Mouse (Mus musculus): ENCODE data around the gene Arr3. TPM values are rescaled to one million over a fixed set of nuclear protein-coding genes. Genes with fewer than 3 reads are reported as not detected.

Gene Arr3
- polyA plus RNA-seq, 1 experiment from 2014 or later: not detected

- no peak for DNase-seq
- Histone ChIP-seq H3K9ac (no peak overlapping the region), H3K9me3 (ENCODE audit: low read depth, low read length) (no peaks in the 10 kb centered on the region), H3K4me1 (ENCODE audit: insufficient read depth) (no peaks in the 10 kb centered on the region), H3K4me2 (no peak overlapping the region), H3K36me3 (ENCODE audit: insufficient read depth) (peaks cover 14% of the 10 kb centered on the region; the same call in 1 of the 2 replicates), H3K27ac (ENCODE audit: low read depth) (no peak overlapping the region), H3K27me3 (ENCODE audit: insufficient read depth, low read length) (no peaks in the 10 kb centered on the region), H3K4me3 (ENCODE audit: low read depth, low read length) (no peak overlapping the region)
- TF ChIP-seq CTCF (IDR thresholded peaks at IDR 0.05; ENCODE audit: low read depth): no peak
- 55% methylated on average over 3 of the region's 3 CpGs for WGBS
- no peak for ATAC-seq (ENCODE audit: insufficient read depth)
Observed at GRCm38 (mm10) chrX:100618488-100618887, 13.2 kb downstream of the Arr3 start.

GRCm38 (mm10) chrX:100621366-100621765, 16.1 kb downstream of the Arr3 start:
- TF ChIP-seq CTCF (IDR thresholded peaks at IDR 0.05; ENCODE audit: low read depth): peak; percentile 30
- DNase-seq: peak; percentile 21
- H3K4me1 ChIP-seq (ENCODE audit: insufficient read depth): no peaks in the 10 kb centered on the region
- no peak overlapping the region for H3K4me3 ChIP-seq (ENCODE audit: low read depth, low read length)
- 62% methylated on average over 2 of the region's 2 CpGs for WGBS
- ATAC-seq (ENCODE audit: insufficient read depth): no peak
- H3K9me3 ChIP-seq (ENCODE audit: low read depth, low read length): no peaks in the 10 kb centered on the region
- H3K9ac ChIP-seq: no peak overlapping the region
- H3K27ac ChIP-seq (ENCODE audit: low read depth): no peak overlapping the region
- H3K4me2 ChIP-seq: no peak overlapping the region
- no peaks in the 10 kb centered on the region for H3K27me3 ChIP-seq (ENCODE audit: insufficient read depth, low read length)
- peaks cover 15% of the 10 kb centered on the region; the same call in 1 of the 2 replicates for H3K36me3 ChIP-seq (ENCODE audit: insufficient read depth)

GRCm38 (mm10) chrX:100624242-100624641, 18.9 kb downstream of the Arr3 start:
- no peak overlapping the region for H3K4me2 ChIP-seq
- H3K27ac ChIP-seq (ENCODE audit: low read depth): no peak overlapping the region
- ATAC-seq (ENCODE audit: insufficient read depth) (no peak), DNase-seq (no peak)
- H3K4me3 ChIP-seq (ENCODE audit: low read depth, low read length): no peak overlapping the region
- TF ChIP-seq CTCF (IDR thresholded peaks at IDR 0.05; ENCODE audit: low read depth): no peak
- no peak overlapping the region for H3K9ac ChIP-seq
- H3K4me1 ChIP-seq (ENCODE audit: insufficient read depth): no peaks in the 10 kb centered on the region
- peaks cover 20% of the 10 kb centered on the region; the same call in 1 of the 2 replicates for H3K36me3 ChIP-seq (ENCODE audit: insufficient read depth)
- WGBS: 86% methylated on average over 4 of the region's 4 CpGs
- no peaks in the 10 kb centered on the region for H3K9me3 ChIP-seq (ENCODE audit: low read depth, low read length)
- H3K27me3 ChIP-seq (ENCODE audit: insufficient read depth, low read length): no peaks in the 10 kb centered on the region

- WGBS: 31% methylated on average over 7 of the region's 7 CpGs
- H3K36me3 ChIP-seq (ENCODE audit: insufficient read depth): peaks cover 20% of the 10 kb centered on the region; the same call in 1 of the 2 replicates
Observed at GRCm38 (mm10) chrX:100625146-100625545, 19.8 kb downstream of the Arr3 start.

GRCm38 (mm10) chrX:100625546-100625801, 20.2 kb downstream of the Arr3 start, which contains the start of gene Kif4:
Gene Kif4, plus strand, starts transcription at chrX:100625737.
- no peak for DNase-seq
- WGBS: 21% methylated on average over 3 of the region's 3 CpGs

More at GRCm38 (mm10) chrX:100625146-100625545, 19.8 kb downstream of the Arr3 start:
- DNase-seq (peak; percentile 13), ATAC-seq (ENCODE audit: insufficient read depth) (no peak)
- no peaks in the 10 kb centered on the region for H3K4me1 ChIP-seq (ENCODE audit: insufficient read depth)
- H3K27me3 ChIP-seq (ENCODE audit: insufficient read depth, low read length): no peaks in the 10 kb centered on the region
- no peaks in the 10 kb centered on the region for H3K9me3 ChIP-seq (ENCODE audit: low read depth, low read length)
- H3K27ac ChIP-seq (ENCODE audit: low read depth): no peak overlapping the region
- peak overlapping the region; percentile 61 for H3K9ac ChIP-seq
- peak overlapping the region; percentile 59 for H3K4me3 ChIP-seq (ENCODE audit: low read depth, low read length)
- no peak for TF ChIP-seq CTCF (IDR thresholded peaks at IDR 0.05; ENCODE audit: low read depth)
- H3K4me2 ChIP-seq: peak overlapping the region; percentile 64

GRCm38 (mm10) chrX:100625802-100626793, 20.8 kb downstream of the Arr3 start, which contains the start of gene Pdzd11:
Gene Pdzd11, minus strand, starts transcription at chrX:100626568.
- Histone ChIP-seq H3K9ac (peak within 1 kb of the TSS; percentile 77), H3K4me1 (ENCODE audit: insufficient read depth) (no peaks in the 10 kb centered on the region), H3K27ac (ENCODE audit: low read depth) (peak within 1 kb of the TSS; percentile 92), H3K9me3 (ENCODE audit: low read depth, low read length) (no peaks in the 10 kb centered on the region), H3K4me3 (ENCODE audit: low read depth, low read length) (peak within 1 kb of the TSS; percentile 59), H3K4me2 (peak within 1 kb of the TSS; percentile 64), H3K27me3 (ENCODE audit: insufficient read depth, low read length) (no peaks in the 10 kb centered on the region), H3K36me3 (ENCODE audit: insufficient read depth) (peaks cover 20% of the 10 kb centered on the region; the same call in 1 of the 2 replicates)
- no peak for TF ChIP-seq CTCF (IDR thresholded peaks at IDR 0.05; ENCODE audit: low read depth)
- DNase-seq (peak; percentile 96), ATAC-seq (ENCODE audit: insufficient read depth) (peak; percentile 100)
- WGBS: 10% methylated on average over 61 of the region's 62 CpGs

More at GRCm38 (mm10) chrX:100625546-100625801, 20.2 kb downstream of the Arr3 start, which contains the start of gene Kif4:
- Histone ChIP-seq H3K27ac (ENCODE audit: low read depth) (peak within 1 kb of the TSS; percentile 92), H3K9me3 (ENCODE audit: low read depth, low read length) (no peaks in the 10 kb centered on the region), H3K36me3 (ENCODE audit: insufficient read depth) (peaks cover 20% of the 10 kb centered on the region; the same call in 1 of the 2 replicates), H3K9ac (peak within 1 kb of the TSS; percentile 77), H3K27me3 (ENCODE audit: insufficient read depth, low read length) (no peaks in the 10 kb centered on the region), H3K4me3 (ENCODE audit: low read depth, low read length) (peak within 1 kb of the TSS; percentile 59), H3K4me1 (ENCODE audit: insufficient read depth) (no peaks in the 10 kb centered on the region), H3K4me2 (peak within 1 kb of the TSS; percentile 64)
- ATAC-seq (ENCODE audit: insufficient read depth): no peak
- TF ChIP-seq CTCF (IDR thresholded peaks at IDR 0.05; ENCODE audit: low read depth): no peak

- H3K4me3 ChIP-seq (ENCODE audit: low read depth, low read length): no peak overlapping the region
- no peak overlapping the region for H3K4me2 ChIP-seq
- no peaks in the 10 kb centered on the region for H3K27me3 ChIP-seq (ENCODE audit: insufficient read depth, low read length)
- H3K27ac ChIP-seq (ENCODE audit: low read depth): no peak overlapping the region
- H3K36me3 ChIP-seq (ENCODE audit: insufficient read depth): 0 out of 2 replicates have a peak, but pooled peaks cover 5% of the 10 kb centered on the region
- H3K9me3 ChIP-seq (ENCODE audit: low read depth, low read length): no peaks in the 10 kb centered on the region
- WGBS: 92% methylated on average over 2 of the region's 2 CpGs
- no peak for DNase-seq
- no peak for TF ChIP-seq CTCF (IDR thresholded peaks at IDR 0.05; ENCODE audit: low read depth)
- H3K4me1 ChIP-seq (ENCODE audit: insufficient read depth): no peaks in the 10 kb centered on the region
- H3K9ac ChIP-seq: no peak overlapping the region
- no peak for ATAC-seq (ENCODE audit: insufficient read depth)
Observed at GRCm38 (mm10) chrX:100629076-100629475, 23.8 kb downstream of the Arr3 start.
